Mouse (Mus musculus): ENCODE results near the gene Rps15a. TPM values are rescaled to one million over a fixed set of nuclear protein-coding genes. Genes with fewer than 3 reads are reported as not detected.

The Rps15a gene
- 1,000 to 10,000 TPM; 1,201 to 1,267 TPM for total RNA-seq (2021)
- long read RNA-seq, experiment 1, full-length matches to known transcripts, result 577 of 587 reads
- long read RNA-seq, experiment 1, partial matches to known transcripts, result 4 of 587 reads
- long read RNA-seq, experiment 1, other reads (novel, unspliced or antisense), result 6 of 587 reads
- long read RNA-seq, experiment 2, full-length matches to known transcripts, result 476 of 480 reads
- long read RNA-seq, experiment 2, partial matches to known transcripts, result 3 of 480 reads
- long read RNA-seq, experiment 2, other reads (novel, unspliced or antisense), result 1 of 480 reads

DNA sequence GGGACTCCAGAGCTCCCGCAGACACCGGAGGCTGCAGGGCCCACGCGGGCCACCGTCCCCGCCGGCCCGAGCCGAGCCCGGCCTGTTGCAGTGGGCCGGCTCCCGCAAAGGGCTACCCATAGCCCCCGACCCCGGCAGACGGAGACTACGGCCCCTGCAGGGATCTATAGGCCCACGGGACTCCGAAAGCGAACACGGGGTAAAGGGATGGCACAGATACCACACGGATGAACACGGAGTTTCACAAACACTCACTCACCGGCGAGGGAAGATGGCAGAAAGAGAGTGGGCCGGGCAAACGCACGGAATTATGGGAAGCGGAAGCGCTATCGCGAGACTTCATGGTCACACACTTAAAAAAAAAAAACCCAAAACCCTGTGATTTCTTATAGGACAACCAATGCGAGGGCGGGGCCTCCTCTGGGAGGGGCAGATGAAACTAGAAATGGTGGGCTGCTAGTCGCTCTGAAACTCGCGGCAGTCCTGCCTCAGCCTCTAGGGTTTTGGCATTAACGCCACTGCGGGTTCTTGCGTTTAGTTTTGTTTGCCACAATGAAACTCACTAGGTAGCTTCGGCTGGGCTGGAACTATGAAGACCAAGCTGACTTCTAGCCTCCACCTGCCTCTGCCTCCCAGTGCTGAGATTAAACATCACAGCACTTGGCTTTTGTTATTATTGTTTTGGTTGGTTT, at the start of gene Rps15a:
Gene Rps15a, minus strand, starts transcription at position 312 of the 692 bp plus-strand sequence.
- DNase-seq (ENCODE audit: low spot score in 2 of 2), result peak; percentile 68 to 83

DNA sequence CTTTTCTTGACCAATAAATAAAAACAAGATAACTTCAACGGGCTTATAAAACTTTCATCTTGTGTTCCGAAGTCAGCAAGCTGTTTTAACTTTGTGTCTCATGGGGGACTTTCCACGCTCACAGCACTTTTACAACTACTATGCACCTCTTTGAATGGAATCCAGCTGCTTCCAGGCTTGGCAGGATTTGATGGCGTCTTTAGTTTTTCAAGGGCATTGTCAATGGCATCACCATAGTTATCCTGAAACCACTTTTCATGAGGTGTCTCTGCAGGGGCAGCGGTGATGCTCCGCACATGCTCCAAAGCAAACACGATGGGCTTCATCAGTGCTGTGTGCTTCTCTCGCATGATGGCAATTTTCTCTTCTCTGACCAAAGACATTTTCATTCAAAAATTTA, 47.0 kb upstream of the Rps15a start:
- DNase-seq (ENCODE audit: low spot score in 2 of 2), result no peak

DNA sequence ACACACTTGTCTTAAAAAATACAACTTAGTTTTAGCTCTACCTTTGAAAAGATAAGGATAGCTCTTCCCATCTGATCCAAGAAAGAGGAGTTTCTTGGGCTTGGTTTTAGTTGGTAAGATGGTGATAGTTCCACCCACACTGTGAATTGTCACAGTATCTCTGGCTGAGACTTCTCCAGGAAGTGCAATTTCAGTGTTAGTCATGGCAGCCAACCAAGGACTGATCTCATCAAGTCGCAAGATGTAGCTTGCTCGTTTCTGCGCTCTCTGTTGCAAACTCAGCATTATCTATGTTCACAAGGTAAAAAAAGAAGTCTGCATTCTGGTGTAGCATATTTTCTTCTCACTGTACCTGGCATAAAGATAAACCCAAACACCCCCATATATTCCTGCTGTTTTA, 44.1 kb upstream of the Rps15a start:
- no peak for DNase-seq (ENCODE audit: low spot score in 2 of 2)

DNA sequence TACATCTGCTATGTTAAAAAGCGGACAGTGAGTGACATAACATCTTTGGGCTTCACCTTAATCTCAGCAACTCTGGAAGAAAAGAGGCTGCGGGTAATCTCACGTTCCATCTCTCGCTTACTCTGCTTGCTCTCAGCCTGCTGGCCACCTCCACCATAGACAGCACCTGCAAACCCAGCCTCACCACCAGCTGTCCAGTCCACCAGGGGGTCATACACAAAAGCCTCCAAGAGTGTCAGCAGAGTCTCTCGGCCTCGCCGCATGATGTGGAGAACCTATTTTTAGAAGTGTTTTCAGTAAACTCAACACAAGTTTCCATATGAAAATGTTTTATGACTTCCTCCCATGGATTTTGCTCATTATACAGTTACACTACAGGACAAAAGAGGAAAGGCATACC, 40.5 kb upstream of the Rps15a start:
- no peak for DNase-seq (ENCODE audit: low spot score in 2 of 2)

DNA sequence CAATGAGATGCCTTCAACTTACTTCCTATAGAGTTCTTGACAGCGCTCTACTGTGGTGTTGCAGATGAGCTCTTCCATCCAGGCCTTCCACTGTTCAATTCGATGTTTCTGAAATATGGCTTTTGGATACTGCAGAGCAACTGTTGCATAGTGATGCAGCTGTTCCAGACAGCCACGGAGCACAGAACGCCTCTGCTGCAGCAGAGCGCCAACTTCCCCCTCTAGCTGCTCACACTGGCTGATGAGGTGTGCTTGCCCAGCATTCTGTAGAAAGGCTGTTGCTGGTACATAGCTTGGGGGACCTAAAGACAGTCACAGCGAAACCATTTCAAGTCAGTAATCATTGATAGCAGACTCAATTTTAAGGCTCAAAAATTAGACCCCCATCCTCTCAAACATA, 38.2 kb upstream of the Rps15a start:
- no peak for DNase-seq (ENCODE audit: low spot score in 2 of 2)

DNA sequence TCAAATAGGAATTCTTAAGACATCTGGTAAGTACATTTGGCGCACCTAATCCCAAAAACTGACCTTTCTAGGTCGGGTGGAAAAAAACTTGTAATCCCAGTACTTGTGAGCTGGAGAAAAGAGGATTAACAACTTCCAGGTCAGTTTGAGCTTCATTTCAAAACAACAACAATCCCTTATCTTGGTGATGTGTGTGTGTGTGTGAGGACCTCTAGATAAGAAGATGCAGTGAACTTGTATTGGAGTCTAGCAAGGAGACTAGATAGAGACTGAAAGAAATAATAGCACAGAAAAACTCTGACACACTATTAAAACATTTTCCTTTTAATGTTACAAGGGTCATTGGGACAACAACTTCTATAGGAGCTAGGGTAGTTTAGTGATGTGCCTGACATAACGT, 27.6 kb upstream of the Rps15a start:
- no peak for DNase-seq (ENCODE audit: low spot score in 2 of 2)

DNA sequence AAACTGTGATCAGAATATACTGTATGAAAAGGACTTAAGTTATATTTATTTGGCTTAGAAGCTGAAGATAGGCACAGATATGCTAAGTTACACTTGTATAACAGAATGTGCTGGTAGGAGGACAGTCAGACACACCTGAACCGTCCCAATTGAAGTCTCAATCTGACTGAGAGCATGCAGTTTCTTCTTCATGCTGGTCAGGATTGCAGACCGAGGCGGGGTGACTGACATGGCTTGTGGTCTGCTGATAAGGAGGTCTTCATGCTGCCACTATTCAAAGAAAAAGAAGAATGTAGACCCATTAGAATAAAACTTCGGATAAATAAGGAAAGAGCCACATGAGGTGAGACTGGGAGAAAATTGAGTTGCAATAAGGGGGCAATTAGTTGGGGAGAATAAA, 27.1 kb upstream of the Rps15a start:
- no peak for DNase-seq (ENCODE audit: low spot score in 2 of 2)

DNA sequence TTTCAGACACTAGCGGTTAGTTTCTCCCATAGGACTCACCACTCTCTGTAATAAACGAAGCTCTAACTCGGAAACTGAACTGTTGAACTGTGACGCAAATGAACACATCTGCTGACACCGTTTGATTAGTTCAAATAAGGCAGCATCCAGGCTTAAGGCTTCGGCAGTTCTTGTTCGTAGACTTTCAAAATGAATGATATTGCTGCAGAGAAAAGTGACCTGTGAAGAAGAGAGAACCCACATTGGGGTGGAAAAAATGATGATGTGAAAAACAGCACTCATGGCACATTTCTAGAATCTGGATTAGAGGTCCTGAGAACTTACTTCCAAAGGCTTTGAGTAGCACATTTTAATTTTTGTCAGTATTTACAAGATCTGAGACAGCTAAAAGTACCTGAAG, 25.3 kb upstream of the Rps15a start:
- no peak for DNase-seq (ENCODE audit: low spot score in 2 of 2)

DNA sequence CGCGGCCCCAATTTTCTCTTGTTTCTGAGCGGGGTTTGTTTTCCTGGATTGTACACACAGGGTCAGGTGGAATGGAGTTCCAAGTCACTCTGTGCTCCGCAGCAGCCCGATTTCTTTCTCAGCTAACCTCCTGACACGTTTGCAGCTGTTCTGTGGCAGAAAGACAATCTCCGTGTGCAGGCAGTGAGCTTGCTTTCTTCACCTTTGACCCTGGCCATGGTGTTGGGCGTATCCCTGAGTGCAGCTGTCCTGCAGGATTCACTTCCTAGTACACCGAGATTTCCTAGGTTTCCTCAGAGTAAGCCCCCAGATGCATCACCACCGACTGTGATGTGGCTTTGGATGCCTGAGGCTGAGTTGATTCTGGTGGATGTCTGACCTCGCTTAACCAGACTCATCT, 19.1 kb upstream of the Rps15a start:
- no peak for DNase-seq (ENCODE audit: low spot score in 2 of 2)

DNA sequence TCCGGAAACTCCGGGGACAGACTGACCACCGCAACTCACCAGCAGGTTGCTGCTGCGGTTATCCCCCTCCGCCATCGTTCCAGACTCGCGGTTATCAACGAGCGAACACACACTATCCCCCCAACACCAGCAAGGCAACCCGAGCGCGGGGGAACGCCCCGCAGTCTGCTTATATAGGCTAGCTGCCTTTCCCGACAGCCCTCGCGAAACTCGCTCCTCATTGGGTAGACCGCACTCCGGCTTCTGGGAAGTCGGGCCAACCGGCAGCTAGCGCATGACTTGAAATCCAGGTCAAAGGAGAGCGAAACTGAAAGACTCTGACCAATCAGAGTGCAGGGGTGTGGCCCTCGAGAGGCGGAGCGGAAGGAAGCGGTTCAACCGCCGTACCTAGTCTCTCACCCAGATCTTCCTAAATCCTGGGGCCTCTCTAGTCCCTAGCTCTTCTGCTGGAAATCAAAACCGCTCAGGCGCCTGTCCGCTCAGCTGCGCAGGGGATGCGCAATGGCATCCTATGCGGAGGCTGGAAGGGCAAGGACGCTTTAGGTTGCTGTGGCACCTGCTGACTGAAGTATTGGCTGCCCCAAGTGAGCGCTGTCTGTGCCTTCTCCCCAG, 13.5 kb upstream of the Rps15a start, which contains the start of gene Arl6ip1:
Gene Arl6ip1, minus strand, starts transcription at position 233 of the 612 bp plus-strand sequence.
- DNase-seq (ENCODE audit: low spot score in 2 of 2), result peak; percentile 94 to 97

DNA sequence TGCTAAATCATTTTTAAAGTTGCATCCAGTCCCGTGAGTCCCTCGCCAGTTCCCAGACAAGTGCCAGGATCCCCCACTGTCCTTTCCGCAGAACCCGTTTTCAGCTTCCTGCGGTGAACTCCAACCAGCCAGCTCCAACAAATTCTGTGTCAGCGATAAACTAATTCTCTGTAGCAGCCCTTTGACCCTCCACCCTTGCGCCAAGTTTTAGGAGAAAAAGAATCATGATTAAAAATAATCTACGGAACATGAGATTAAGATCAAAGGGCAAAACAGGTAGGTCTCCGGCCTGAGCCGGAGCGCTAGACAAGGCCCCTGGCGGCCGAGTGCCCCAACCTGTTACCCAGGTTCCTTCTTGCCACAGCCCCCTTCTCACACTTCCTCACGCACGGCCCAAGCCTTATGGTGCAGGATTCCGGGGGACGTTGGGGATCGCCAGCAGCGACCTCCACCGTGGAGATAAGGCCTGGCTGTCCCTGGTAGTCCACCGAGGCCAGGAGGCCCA, 13.0 kb upstream of the Rps15a start:
- no peak for DNase-seq (ENCODE audit: low spot score in 2 of 2)

DNA sequence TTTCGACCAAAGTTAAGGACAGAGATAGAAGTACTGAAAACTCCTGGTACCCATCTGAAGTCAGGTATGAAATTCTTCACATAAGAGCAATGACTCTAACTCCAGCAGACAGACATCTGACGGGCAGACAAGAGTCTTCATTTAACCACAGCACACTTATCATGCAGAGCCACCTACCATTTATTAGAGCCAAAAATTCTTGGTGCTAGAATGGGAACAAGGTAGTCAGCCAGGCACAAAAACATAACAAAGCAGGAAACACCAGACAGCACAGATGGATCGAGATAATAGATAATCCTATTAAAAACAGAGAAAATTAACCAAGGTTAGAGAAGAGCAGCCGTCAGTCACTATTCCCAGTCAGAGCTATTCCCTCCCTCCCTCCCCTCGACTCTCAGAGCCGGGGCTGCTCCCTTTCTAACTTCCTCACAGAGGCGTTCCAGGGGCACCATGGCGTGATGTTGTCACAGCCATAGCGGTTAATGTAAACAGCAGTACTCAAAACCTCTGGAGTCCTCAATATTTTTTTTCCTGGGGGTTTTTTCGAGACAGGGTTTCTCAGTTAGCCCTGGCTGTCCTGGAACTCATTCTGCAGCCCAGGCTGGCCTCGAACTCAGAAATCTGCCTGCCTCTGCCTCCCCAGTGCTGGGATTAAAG, 10.4 kb upstream of the Rps15a start:
- DNase-seq (ENCODE audit: low spot score in 2 of 2), result no peak

DNA sequence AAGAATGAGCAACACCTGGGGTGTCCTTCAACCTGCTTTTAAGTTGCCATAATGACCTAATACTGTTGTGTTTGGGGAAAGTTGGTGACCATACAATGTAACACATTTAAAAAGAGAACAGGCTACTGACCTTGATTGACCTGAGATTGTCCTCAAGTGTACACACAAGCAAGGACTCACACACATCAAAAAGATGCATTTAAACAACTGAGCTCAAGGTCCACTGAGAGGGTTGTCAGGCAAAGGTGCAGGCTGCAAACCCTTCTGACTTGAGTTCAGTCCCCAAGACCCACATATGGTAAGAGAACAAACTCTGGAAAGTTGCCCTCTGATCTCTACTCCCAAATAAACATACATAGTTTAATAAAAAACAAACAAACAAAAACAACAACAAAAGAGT, 9.7 kb upstream of the Rps15a start:
- no peak for DNase-seq (ENCODE audit: low spot score in 2 of 2)

DNA sequence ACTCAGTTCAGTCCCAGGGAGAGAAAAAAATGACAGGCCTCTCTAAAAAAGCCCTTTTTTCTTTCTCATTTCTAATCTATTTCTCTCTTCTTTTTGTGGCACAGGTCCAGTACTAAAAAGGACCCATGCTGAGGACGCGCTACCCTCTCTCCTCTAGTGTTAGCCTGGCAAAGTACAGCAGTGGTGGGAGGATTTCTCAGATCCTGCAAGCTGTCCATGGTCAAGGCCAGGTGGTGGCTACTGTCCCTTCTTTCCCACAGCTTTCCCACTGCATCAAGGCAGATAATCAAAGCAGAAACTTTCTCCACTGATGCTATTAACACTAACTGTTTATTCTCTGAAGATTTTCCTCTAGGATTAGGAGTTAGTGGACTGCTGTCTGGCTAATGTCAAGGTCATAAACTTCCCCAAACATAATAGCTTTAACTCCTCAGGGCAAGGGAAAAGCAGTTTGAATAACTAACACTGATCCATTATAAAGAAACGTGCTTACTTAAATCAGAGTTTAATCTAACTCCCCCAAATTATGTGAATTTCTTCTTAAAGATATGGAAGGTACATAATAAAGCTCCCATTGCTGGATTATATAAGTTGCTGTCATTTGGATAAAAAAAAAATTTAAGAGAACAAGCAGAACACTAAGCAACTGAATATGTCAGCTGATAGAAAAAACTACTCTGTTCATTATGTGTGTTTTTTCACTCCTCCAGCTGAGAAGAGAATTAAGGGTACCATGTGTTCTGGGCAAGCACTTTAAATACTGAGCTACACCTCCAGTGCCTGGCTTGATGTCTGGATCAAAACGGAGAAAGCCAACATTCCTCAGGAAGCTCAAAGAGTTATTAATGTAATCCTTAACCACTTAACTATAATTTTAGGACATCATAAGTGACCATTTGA, 7.8 kb upstream of the Rps15a start:
- DNase-seq (ENCODE audit: low spot score in 2 of 2), result no peak

DNA sequence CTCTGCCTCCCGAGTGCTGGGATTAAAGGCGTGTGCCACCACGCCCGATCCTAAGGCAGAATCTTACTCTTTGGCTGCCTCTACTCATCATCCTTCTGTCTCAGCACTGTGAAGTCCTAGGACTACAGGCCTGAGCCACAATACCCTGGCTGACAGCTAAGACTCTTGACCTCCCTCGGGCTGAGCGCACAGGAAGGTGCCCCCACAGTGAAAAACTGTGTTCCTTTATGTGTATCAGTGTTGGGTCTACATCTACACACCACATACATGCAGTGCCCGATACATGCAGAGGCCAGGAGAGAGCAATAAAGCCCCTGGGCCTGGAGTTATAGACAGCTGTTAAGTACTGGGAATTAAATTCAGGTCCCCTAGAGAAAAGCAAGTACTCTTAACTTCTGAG, 6.2 kb upstream of the Rps15a start:
- no peak for DNase-seq (ENCODE audit: low spot score in 2 of 2)

DNA sequence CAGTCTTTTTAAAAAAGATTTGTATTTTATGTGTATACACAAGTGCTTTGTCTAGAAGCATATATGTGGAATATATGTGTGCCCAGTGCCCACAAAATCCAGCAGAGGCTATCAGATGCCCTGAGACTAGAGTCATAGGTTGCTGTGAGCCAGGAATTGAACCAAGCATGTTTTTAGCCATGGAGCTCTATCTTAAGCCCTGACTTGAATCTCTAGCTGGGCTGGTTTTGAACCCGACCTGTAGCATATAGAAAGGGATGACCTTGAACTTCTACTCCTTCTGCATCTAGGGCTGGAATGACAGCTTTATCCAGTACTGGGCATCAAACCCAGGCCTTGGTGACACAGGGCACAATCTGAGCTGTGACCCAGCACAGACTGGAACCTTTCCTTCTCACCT, 4.7 kb upstream of the Rps15a start:
- DNase-seq (ENCODE audit: low spot score in 2 of 2), result no peak

DNA sequence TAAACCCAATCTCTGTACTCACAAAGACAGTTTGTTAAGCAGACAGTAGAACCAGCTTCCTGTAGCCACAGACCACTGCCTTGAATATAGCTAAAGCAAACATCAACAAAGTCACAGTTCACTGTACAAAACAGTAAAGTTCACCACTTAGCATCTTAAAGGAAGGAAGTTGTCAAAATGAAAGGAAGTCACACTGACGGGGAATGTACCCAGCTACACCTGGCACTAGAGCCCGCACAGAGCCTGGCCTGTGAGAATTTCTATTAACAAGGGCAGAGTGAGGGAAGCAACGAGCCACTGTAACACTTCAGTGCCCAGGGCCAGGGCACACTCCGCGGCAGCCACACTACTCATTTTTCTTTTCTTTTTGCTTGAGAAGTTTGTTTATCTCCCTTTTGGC, 4.0 kb upstream of the Rps15a start:
- DNase-seq (ENCODE audit: low spot score in 2 of 2), result no peak

DNA sequence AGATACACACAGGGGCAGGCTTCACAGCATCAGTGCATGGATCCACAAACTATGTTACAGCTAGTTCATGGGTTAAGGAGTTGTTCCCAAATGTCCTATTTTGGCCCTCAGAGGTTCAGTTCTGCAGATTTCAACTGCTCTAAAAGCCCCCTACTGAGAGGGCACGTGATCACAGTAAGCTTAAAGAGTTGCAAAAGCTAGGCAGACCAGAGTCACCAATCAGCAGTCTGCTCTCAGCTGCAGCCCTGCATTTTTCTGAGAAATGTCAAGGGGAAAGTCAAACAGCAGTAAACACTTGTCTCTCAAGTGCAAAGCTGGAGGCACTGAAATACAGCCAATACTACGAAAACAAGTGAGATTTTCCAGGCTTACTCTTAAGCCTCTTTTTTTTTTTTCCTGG, 3.2 kb upstream of the Rps15a start:
- no peak for DNase-seq (ENCODE audit: low spot score in 2 of 2)

DNA sequence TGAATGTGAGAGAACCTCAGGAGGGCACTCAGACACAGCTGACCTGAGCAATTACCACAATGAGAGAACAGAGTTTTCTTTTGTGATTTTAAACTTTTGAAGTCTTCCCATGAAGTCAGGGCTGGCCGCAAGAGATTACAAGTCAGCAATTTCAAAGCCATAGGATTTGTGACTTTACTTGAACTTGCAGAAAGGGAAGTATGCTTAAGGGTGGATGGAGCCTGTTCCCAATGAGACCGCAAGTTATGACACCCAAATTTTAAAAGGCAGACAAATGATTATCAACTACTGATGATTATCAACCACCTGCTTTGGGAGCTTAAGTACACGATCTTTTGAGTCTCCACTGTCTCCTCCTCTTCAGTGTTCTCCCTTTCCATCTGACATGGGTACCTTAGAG, 2.4 kb upstream of the Rps15a start:
- DNase-seq (ENCODE audit: low spot score in 2 of 2), result no peak

DNA sequence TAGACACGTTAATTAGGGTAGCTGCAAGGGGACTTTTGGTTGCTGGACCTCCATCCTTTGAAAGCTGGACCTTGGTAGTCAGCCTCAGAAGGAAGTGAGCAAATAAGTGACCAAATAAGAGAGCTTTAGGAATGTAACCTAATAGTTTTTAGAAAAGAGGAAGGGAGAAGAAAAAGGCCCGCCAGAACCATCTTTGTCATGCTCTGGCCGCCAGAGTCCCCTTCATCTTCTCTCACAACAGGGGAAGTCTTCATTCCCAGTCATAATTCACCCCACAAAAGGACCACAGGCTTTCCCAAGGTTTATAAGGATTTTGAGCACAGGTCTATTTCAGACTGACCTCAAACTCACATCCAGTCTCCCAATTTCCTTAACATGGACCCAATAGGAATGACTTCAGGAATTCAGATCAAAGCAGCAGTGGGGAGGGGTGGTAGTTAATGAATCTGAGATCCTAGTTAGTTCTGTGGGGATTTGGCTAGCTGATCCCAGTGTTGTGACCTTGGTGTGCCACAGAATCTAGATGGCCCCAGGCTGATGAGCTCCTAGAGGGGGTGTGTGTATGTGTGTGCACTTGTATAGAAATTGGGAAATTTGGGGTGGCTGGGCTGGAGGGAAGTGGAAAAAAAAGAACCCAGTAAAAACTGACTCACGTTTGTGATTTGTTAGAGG, 1.7 kb upstream of the Rps15a start:
- DNase-seq (ENCODE audit: low spot score in 2 of 2), result no peak

Data from adrenal gland, postnatal 4 days (tissue).